Mouse (Mus musculus) heart, embryonic 12.5 days (tissue): ENCODE measurements at regions not wholly inside any gene's neighbourhood (a gene's known extent, or its start where the extent isn't known, plus 50 kb on each side); places are given as distances from the start of the nearest gene placed in this dataset.

Experiments
- ATAC-seq: fragments of 200-750 bp; cut with Nextera tagmentation; 2 replicates; pipeline ENCODE4 v1.8.0; 2017; ENCODE audit warnings: moderate TSS enrichment, moderate library complexity; ENCODE audit not compliant: insufficient number of reproducible peaks, low FRiP score
- H3K27ac ChIP-seq: fragments of 300-500 bp; sonication (generic); 2 replicates; pipeline ENCODE4 v1.5.1; 2016; ENCODE audit warnings: mild to moderate bottlenecking, moderate library complexity; ENCODE audit not compliant: poor library complexity, severe bottlenecking
- H3K27me3 ChIP-seq: fragments of 300-500 bp; sonication (generic); replicated peaks from 2 replicates; pipeline ENCODE4 v1.6.1; 2016; ENCODE audit warnings: mild to moderate bottlenecking, moderate library complexity
- H3K36me3 ChIP-seq: fragments of 300-500 bp; sonication (generic); 2 replicates; pipeline ENCODE4 v1.6.1; 2016; ENCODE audit warnings: mild to moderate bottlenecking, moderate library complexity
- H3K4me1 ChIP-seq: fragments of 300-500 bp; sonication (generic); replicated peaks from 2 replicates; pipeline ENCODE4 v1.6.1; 2016; ENCODE audit warnings: mild to moderate bottlenecking
- H3K4me2 ChIP-seq: fragments of 300-500 bp; sonication (generic); 2 replicates; pipeline ENCODE4 v1.6.1; 2016; ENCODE audit warnings: mild to moderate bottlenecking, moderate library complexity
- H3K4me3 ChIP-seq: fragments of 300-500 bp; sonication (generic); 2 replicates; pipeline ENCODE4 v1.5.1; 2016; ENCODE audit warnings: mild to moderate bottlenecking
- H3K9ac ChIP-seq: fragments of 300-500 bp; sonication (generic); 2 replicates; pipeline ENCODE4 v1.6.1; 2016; ENCODE audit warnings: mild to moderate bottlenecking, moderate library complexity
- H3K9me3 ChIP-seq: fragments of 300-500 bp; sonication (generic); replicated peaks from 2 replicates; pipeline ENCODE4 v1.6.1; 2016; ENCODE audit warnings: mild to moderate bottlenecking, moderate library complexity
- WGBS: fragments of 180-500 bp; shearing (Covaris S2); methylation state at CpG from one replicate; pipeline ENCODE4 v1.1.7; 2016; 5-methylcytosine and 5-hydroxymethylcytosine counted together

DNA sequence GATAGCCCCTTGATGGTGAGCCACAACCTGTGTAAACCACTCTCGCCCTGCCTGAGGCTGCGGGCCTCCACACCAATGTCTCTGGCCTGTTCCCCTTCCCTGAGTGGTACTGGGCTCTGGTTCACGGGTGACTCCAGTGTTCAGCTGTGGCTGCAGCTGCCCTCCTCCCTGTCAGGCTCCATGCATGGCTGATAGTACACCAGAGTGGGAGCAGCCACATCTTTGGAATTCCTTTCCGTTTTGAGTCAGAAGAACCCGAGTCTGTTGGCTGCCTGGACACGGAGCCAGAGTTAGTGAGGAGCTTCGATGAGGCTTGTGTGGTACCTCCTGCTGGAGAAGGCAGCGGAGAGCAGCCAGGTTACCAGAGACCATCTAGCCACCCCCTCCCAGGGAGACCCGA is 227.1 kb downstream of the Sipa1l2 start:
- H3K9ac ChIP-seq = 0 out of 2 replicates have a peak overlapping the region, but pooled peaks have one; percentile 25
- H3K4me3 ChIP-seq = no peak overlapping the region
- H3K27ac ChIP-seq = peak overlapping the region; percentile 86
- H3K9me3 ChIP-seq = no peaks in the 10 kb centered on the region
- no peak overlapping the region for H3K4me2 ChIP-seq
- WGBS = 36% methylated on average over 9 of the region's 9 CpGs
- 0 out of 2 replicates have a peak, but pooled peaks cover 7% of the 10 kb centered on the region for H3K27me3 ChIP-seq
- H3K4me1 ChIP-seq = peaks cover 80% of the 10 kb centered on the region
- no peak for ATAC-seq
- no peaks in the 10 kb centered on the region for H3K36me3 ChIP-seq

DNA sequence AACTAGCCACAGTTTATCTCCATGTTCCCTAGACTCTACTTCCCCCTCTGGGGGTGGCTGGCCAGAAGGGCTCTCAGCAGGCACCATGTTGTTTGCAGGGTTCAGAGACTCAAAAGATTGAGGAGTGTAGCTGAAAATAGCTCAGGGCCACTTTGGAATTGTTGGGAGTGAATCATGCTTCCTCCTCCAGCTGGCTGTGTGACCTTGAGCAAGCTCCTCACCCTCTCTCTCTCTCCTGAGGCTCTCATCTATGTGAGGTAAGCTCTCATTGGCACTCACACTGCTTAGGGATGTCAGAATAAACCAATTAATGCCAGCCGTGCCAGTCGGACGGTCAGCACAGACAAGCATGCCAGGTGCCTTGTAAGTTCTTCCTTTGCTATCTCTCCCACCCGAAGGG is 228.0 kb downstream of the Sipa1l2 start:
- Histone ChIP-seq H3K4me2 (no peak overlapping the region), H3K27ac (peak overlapping the region; percentile 86), H3K9ac (0 out of 2 replicates have a peak overlapping the region, but pooled peaks have one; percentile 17), H3K36me3 (no peaks in the 10 kb centered on the region), H3K27me3 (0 out of 2 replicates have a peak, but pooled peaks cover 7% of the 10 kb centered on the region), H3K4me3 (no peak overlapping the region), H3K4me1 (peaks cover 79% of the 10 kb centered on the region), H3K9me3 (no peaks in the 10 kb centered on the region)
- WGBS = 41% methylated on average over 4 of the region's 4 CpGs
- ATAC-seq = peak; percentile 39; the same call in 1 of the 2 replicates

DNA sequence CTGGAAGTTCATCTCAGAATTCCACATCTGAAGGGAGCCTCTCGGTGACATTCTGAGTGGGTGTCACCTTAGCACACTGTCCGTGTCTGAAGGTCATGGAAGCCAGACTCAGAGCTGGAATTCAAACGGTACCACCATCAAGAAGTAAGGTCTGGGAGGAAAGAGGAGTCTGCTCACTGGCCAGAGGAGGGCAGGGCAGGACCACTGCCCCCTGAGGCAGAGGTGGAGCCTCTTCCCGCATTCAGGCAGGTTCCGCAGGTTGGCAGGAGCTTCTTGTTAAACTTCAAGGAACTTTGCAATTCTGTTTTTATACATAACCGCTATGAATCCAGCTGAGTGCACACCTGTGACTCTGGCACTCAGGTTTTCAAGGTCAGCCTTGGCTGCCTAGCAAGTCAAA is 231.4 kb downstream of the Sipa1l2 start:
- peaks cover 54% of the 10 kb centered on the region for H3K4me1 ChIP-seq
- H3K4me3 ChIP-seq = no peak overlapping the region
- H3K9ac ChIP-seq = no peak overlapping the region
- H3K36me3 ChIP-seq = no peaks in the 10 kb centered on the region
- H3K4me2 ChIP-seq = no peak overlapping the region
- no peak for ATAC-seq
- peak overlapping the region; percentile 46; the same call in 1 of the 2 replicates for H3K27ac ChIP-seq
- 24% methylated on average over 6 of the region's 6 CpGs for WGBS
- H3K9me3 ChIP-seq = 0 out of 2 replicates have a peak, but pooled peaks cover 5% of the 10 kb centered on the region
- 0 out of 2 replicates have a peak, but pooled peaks cover 4% of the 10 kb centered on the region for H3K27me3 ChIP-seq

DNA sequence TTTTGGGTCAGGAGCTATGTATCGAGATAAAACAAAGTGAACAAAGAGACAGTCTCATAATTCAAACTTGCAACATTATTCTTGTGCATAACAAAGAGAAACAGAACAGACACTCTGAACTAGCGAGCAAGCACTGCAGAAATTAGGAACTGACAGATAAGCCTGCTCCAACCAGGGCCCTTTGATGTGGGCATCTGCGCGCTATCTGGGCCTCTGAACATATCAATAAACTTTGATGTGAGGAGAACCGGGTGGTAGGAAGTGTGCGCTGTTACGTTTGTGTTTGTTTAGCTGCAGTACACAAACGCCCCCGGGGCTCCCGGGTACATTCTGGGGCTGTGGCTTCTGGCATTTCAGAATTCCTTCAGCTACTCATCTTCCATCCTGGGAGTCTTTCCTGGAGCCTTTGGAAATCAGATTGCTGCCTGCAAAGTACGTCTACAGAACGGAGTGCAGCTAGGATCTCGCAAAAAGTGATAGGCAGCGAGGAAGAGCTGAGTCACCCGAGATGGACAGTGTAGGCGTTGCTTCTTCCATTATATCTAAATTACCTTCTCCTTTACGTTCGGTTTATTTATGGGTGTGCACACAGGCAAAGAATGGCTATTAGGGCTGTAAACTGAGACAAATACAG is 232.0 kb downstream of the Sipa1l2 start:
- H3K9ac ChIP-seq = no peak overlapping the region
- H3K4me2 ChIP-seq = no peak overlapping the region; the same call in 1 of the 2 replicates
- peaks cover 49% of the 10 kb centered on the region for H3K4me1 ChIP-seq
- 25% methylated on average over 18 of the region's 18 CpGs for WGBS
- H3K27me3 ChIP-seq = 0 out of 2 replicates have a peak, but pooled peaks cover 4% of the 10 kb centered on the region
- H3K9me3 ChIP-seq = 0 out of 2 replicates have a peak, but pooled peaks cover 5% of the 10 kb centered on the region
- ATAC-seq = no peak
- H3K27ac ChIP-seq = peak overlapping the region; percentile 46
- no peaks in the 10 kb centered on the region for H3K36me3 ChIP-seq
- H3K4me3 ChIP-seq = no peak overlapping the region

DNA sequence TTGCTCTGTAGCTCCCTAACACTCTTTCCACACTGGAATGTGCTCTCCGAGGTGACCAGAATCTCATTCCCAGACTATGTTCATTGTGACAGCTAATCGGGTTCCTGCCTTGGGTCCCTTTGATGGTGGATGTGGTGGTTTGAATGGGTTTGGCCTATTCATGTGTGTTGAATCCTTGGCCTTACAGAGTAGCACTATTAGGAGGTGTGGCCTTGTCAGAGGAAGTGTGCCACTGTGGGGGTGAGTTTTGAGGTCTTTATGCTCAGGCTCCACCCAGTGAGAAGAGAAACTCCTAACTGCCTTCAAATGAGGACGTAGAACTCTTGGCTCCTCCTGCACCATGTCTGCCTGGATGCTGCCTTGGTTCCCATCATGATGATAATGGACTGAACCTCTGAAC is 232.8 kb downstream of the Sipa1l2 start:
- no peak for ATAC-seq
- no peak overlapping the region for H3K4me3 ChIP-seq
- H3K4me1 ChIP-seq = peaks cover 41% of the 10 kb centered on the region
- 0 out of 2 replicates have a peak, but pooled peaks cover 5% of the 10 kb centered on the region for H3K9me3 ChIP-seq
- 55% methylated on average over 3 of the region's 3 CpGs for WGBS
- H3K9ac ChIP-seq = no peak overlapping the region
- H3K27me3 ChIP-seq = 0 out of 2 replicates have a peak, but pooled peaks cover 4% of the 10 kb centered on the region
- no peak overlapping the region for H3K4me2 ChIP-seq
- H3K36me3 ChIP-seq = no peaks in the 10 kb centered on the region
- no peak overlapping the region for H3K27ac ChIP-seq

DNA sequence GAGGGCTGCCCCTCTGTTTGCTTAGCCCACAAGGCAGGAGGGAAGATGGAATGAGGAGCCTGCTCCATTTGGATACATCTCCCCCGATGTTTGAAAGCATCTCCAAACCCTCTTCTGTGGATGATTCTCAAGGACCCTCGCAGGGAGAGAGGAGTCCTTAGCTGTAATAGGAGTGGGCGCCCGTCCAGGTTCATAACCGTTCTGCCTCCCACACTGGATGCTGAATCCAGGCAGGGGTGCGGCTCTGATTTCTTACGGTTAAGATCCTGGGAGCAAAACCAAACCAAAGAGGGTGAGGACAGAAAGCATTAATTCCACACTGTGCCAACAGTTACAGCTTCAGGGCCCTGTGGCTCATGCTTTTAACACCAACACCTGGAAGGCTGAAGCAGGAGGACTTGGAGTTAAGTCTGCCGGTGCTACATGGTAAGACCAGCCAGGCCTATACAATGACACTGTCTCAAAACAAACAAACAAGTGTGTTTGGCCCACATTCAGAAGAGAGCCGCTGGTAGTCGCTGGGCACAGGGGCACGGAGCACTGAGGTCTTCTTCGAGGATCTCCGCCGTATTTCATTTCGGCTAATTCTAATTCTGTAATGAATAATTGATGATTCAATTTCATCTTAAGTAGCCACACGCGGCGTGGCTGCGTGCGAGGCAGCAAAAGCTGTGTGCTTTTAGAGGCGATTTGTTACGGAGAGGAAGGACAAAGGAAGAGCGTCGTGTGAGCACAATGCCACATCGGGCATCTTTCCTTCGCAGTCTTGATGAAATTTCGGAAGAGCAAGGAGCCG is 233.8 kb downstream of the Sipa1l2 start:
- no peaks in the 10 kb centered on the region for H3K36me3 ChIP-seq
- H3K27ac ChIP-seq = no peak overlapping the region
- H3K4me2 ChIP-seq = no peak overlapping the region
- H3K9ac ChIP-seq = no peak overlapping the region
- WGBS = 80% methylated on average over 28 of the region's 28 CpGs
- H3K9me3 ChIP-seq = 0 out of 2 replicates have a peak, but pooled peaks cover 5% of the 10 kb centered on the region
- 0 out of 2 replicates have a peak, but pooled peaks cover 4% of the 10 kb centered on the region for H3K27me3 ChIP-seq
- ATAC-seq = no peak
- peaks cover 39% of the 10 kb centered on the region for H3K4me1 ChIP-seq
- no peak overlapping the region for H3K4me3 ChIP-seq

DNA sequence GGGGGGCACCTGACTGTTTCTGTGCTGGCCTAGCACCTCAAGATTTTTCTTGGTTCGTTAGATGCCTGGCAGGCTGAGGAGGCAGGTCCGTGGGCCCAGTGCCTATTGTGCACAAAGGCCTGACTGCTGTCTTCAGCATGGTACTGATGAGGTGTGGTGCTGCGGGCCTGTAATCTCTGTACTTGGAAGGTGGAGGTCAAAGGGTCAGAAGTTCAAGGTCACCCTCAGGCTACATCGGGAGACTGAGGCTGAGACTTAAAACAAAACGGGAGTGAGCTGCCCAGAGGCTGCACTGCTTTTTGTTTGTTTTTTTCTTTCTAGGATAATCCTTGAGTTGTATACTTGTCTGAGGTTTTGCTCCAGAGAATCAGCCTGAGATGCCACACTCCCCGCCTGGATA is 234.4 kb downstream of the Sipa1l2 start:
- no peak overlapping the region for H3K27ac ChIP-seq
- no peaks in the 10 kb centered on the region for H3K36me3 ChIP-seq
- 0 out of 2 replicates have a peak, but pooled peaks cover 5% of the 10 kb centered on the region for H3K9me3 ChIP-seq
- ATAC-seq = no peak
- H3K27me3 ChIP-seq = 0 out of 2 replicates have a peak, but pooled peaks cover 4% of the 10 kb centered on the region
- WGBS = 50% methylated on average over 6 of the region's 6 CpGs
- no peak overlapping the region for H3K9ac ChIP-seq
- no peak overlapping the region for H3K4me2 ChIP-seq
- H3K4me1 ChIP-seq = peaks cover 39% of the 10 kb centered on the region
- no peak overlapping the region for H3K4me3 ChIP-seq

DNA sequence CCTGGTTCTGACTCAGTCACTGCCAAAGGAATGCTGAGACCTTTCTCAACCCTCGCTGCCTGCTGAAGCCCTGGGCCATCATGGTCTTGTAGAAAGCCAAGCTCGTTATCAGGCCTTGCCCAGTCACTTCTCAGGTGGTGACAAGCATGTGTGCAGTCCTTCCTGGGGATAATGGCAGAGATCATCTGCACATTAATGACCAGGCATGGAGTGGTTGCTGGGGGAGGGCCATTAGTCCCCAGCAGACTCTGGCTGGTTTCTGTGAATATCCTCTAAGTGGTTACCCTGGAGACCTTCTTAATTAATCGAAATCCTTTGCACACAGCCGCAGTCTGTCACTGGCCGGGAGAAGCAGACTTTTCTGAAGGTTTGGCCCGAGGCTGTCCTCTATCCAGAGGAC is 239.0 kb downstream of the Sipa1l2 start:
- Histone ChIP-seq H3K4me1 (peaks cover 53% of the 10 kb centered on the region), H3K36me3 (no peaks in the 10 kb centered on the region), H3K4me3 (no peak overlapping the region), H3K27ac (peak overlapping the region; percentile 76), H3K9ac (no peak overlapping the region), H3K27me3 (no peaks in the 10 kb centered on the region), H3K9me3 (0 out of 2 replicates have a peak, but pooled peaks cover 5% of the 10 kb centered on the region), H3K4me2 (no peak overlapping the region)
- ATAC-seq = peak; percentile 51; the same call in 1 of the 2 replicates
- 30% methylated on average over 6 of the region's 6 CpGs for WGBS

DNA sequence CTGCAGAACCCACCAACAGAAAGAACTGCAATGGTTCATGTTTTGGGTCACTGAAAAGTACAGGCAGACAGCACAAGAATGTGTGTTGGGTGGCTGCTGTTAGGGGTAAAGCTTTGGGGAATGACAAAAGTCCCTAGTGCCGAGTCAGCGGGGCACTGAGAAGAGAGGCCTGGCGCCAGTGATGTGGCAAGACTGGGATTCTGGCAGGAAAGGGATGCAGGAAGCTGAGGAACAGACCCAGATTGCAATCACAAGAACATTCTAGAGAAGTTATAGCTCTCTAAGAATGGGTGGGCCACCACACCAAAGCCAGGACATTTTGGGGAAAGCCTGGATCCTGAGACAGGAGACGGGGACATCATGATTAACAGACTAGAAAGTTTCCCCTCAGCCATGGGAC is 241.0 kb downstream of the Sipa1l2 start:
- H3K4me2 ChIP-seq = peak overlapping the region; percentile 51
- H3K27ac ChIP-seq = peak overlapping the region; percentile 18; the same call in 1 of the 2 replicates
- peak overlapping the region; percentile 14; the same call in 1 of the 2 replicates for H3K9ac ChIP-seq
- no peaks in the 10 kb centered on the region for H3K36me3 ChIP-seq
- 76% methylated on average over 4 of the region's 4 CpGs for WGBS
- no peak for ATAC-seq
- H3K9me3 ChIP-seq = 0 out of 2 replicates have a peak, but pooled peaks cover 3% of the 10 kb centered on the region
- no peak overlapping the region for H3K4me3 ChIP-seq
- H3K4me1 ChIP-seq = peaks cover 67% of the 10 kb centered on the region
- no peaks in the 10 kb centered on the region for H3K27me3 ChIP-seq

DNA sequence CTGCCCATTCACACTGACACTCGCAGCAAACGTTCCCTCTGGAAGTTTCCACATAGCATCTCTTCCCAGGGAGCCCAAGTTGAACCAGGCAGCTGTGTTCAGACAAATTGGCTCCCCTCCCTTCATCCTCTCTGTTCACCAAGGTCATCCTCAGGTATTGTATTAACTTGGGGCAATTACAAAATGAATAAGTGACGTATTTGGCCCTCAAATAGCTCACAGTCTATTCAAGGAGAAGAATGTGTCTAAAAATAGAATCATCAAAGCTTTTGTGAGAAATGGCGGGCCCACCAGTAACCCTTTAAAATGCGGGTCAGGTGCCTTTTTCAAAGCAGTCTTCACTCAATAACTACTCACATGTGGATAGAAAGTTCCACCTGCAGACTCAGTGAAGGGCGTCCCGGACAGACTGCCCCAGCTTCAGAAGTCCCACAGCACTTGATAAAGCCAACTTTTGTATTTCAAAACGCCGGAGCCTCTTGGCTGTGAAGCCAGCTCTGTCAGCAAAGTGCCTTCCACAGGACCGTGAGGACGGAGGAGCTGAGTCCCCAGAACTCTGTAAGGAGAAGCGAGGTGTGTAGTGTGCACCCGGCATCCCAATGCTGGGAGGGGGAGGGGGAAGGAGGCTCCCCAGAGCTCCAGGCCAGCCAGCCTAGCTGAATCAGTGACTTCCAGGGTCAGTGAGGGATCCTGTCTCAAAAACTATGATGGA is 241.9 kb downstream of the Sipa1l2 start:
- Histone ChIP-seq H3K4me3 (peak overlapping the region; percentile 32), H3K4me1 (peaks cover 70% of the 10 kb centered on the region), H3K27ac (peak overlapping the region; percentile 88), H3K4me2 (peak overlapping the region; percentile 51), H3K36me3 (no peaks in the 10 kb centered on the region), H3K9ac (peak overlapping the region; percentile 67), H3K9me3 (no peaks in the 10 kb centered on the region), H3K27me3 (no peaks in the 10 kb centered on the region)
- WGBS = 41% methylated on average over 13 of the region's 13 CpGs
- ATAC-seq = no peak
